Mouse (Mus musculus): ENCODE data around the gene Syngr1. TPM values are rescaled to one million over a fixed set of nuclear protein-coding genes. Genes with fewer than 3 reads are reported as not detected.

The Syngr1 gene
- total and polyA plus RNA-seq, 3 experiments, result 9.7 to 14.8 (median 11.3) TPM

DNA sequence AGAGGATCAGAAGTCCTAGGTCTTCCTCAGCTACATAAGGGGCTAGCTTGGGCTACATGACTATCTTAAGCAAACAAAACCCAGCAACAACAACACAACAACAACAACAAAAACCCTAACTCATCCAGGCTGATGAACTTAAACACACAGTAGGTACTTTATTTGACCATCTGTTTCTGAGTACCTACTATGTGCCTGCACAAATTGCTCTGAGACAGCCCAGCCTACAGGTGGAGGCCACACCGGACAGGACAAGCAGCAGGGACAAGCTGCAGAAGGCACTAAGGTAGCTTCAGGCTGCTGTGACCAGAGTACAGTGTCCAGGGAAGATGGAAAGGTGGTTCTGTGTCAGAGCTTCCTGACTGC is 17.9 kb upstream of the Syngr1 start:
- Histone ChIP-seq H3K27ac (ENCODE audit: insufficient read depth, low read depth) (no peak overlapping the region), H3K79me2 (replicated peaks; ENCODE audit: control insufficient read depth, extremely low read depth, insufficient read depth, poor library complexity, severe bottlenecking) (no peaks in the 10 kb centered on the region; the same call in 1 of the 2 replicates), H3K9ac (ENCODE audit: insufficient read depth, low read depth) (no peak overlapping the region), H3K4me1 (ENCODE audit: control insufficient read depth in 1 of 2, insufficient read depth in 2 of 2) (peaks cover 18 to 65% of the 10 kb centered on the region in 2 experiments), H3K27me3 (replicated peaks) (no peaks in the 10 kb centered on the region), H3K4me2 (ENCODE audit: insufficient read depth, low read depth, poor library complexity, severe bottlenecking) (no peak overlapping the region), H3K4me3 (replicated peaks in 1 of 3; ENCODE audit: low read depth in 2 of 3, low read length in 2 of 3, poor library complexity in 1 of 3) (no peak overlapping the region), H3K36me3 (replicated peaks in 1 of 2; ENCODE audit: control insufficient read depth in 1 of 2, insufficient read depth in 1 of 2, low read length in 1 of 2) (peaks cover 15 to 17% of the 10 kb centered on the region in 2 experiments), H3K9me3 (replicated peaks; ENCODE audit: low read length) (no peaks in the 10 kb centered on the region)
- in situ Hi-C loops (cut with MboI; ENCODE audit: low pct_ligation_motif_present, low pct_unique_long_range_greater_than_20kb, low sequenced_read_pairs) (no loop called here), dilution Hi-C loops (cut with MboI; ENCODE audit: extremely low pct_ligation_motif_present, extremely low pct_unique_long_range_greater_than_20kb, low sequenced_read_pairs) (no loop called here)
- DNase-seq (ENCODE audit: extremely low read depth), result no peak
- peak; percentile 97 for TF ChIP-seq ZKSCAN1 (IDR thresholded peaks at IDR 0.05; ENCODE audit: borderline replicate concordance, low read depth, low read length)
- TF ChIP-seq PAX5 (IDR thresholded peaks at IDR 0.05; ENCODE audit: low read length), result no peak

DNA sequence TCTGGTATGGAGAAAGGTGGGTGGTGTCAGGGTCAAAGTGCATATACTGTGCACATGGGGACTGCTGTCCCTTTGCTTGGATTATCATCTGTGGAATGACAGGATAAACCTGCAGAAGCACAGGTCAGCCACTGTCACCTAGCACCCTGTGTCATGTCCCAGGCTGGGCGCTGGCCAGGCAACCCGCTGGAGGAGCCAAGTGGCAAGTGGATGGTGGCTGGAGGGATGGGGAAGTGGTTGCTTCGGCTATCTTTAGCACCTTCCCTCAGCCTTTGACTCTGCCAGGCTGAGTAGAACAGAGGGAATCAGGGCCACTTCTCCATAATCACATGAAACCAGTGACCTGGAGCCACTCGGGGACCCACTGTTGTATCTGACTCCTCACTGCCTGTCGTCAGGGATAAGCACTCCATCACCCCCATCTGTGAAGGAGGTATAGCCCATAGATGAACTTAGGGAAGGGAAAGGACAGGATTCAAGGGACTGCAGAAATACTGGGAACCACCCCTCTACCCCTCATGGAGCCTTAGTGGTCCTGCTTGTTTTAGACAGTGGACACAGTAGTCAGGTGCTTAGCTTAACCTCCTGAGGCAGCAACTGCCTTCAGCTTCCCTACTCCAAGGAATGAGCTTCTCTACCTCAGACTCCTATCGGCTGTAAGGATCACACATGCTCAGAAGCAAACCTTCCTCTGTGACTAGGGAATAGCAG is 16.3 kb upstream of the Syngr1 start:
- dilution Hi-C loops (cut with MboI; ENCODE audit: extremely low pct_ligation_motif_present, extremely low pct_unique_long_range_greater_than_20kb, low sequenced_read_pairs), result no loop called here
- TF ChIP-seq MAFK (IDR thresholded peaks at IDR 0.05; ENCODE audit: insufficient replicate concordance, low read length) (no peak), TCF12 (IDR thresholded peaks at IDR 0.05; ENCODE audit: low read depth, low read length) (no peak), RCOR1 (conservative IDR thresholded peaks at IDR 0.05; ENCODE audit: low read depth, low read length) (no peak), PAX5 (IDR thresholded peaks at IDR 0.05; ENCODE audit: low read length) (no peak), CHD1 (IDR thresholded peaks at IDR 0.05; ENCODE audit: low read depth, low read length) (no peak), ZKSCAN1 (IDR thresholded peaks at IDR 0.05; ENCODE audit: borderline replicate concordance, low read depth, low read length) (no peak), GABPA (IDR thresholded peaks at IDR 0.05; ENCODE audit: insufficient replicate concordance, low read depth, low read length) (no peak), ZMIZ1 (IDR thresholded peaks at IDR 0.05; ENCODE audit: low read depth, low read length) (no peak), CHD2 (IDR thresholded peaks at IDR 0.05; ENCODE audit: low read length) (no peak), MEF2A (IDR thresholded peaks at IDR 0.05; ENCODE audit: borderline replicate concordance, low read depth, low read length) (no peak), ELF1 (IDR thresholded peaks at IDR 0.05; ENCODE audit: low read depth, low read length) (no peak), E2F4 (IDR thresholded peaks at IDR 0.05; ENCODE audit: insufficient replicate concordance, low read depth, low read length) (no peak), SIN3A (IDR thresholded peaks at IDR 0.05; ENCODE audit: low read length) (no peak), UBTF (IDR thresholded peaks at IDR 0.05; ENCODE audit: low read depth, low read length) (no peak), MAZ (IDR thresholded peaks at IDR 0.05; ENCODE audit: low read depth, low read length) (no peak), NRF1 (IDR thresholded peaks at IDR 0.05; ENCODE audit: low read depth, low read length) (no peak), IRF4 (IDR thresholded peaks at IDR 0.05; ENCODE audit: low read depth, low read length) (no peak)
- DNase-seq (ENCODE audit: extremely low read depth), result no peak
- Histone ChIP-seq H3K27ac (ENCODE audit: insufficient read depth, low read depth) (no peak overlapping the region), H3K79me2 (replicated peaks; ENCODE audit: control insufficient read depth, extremely low read depth, insufficient read depth, poor library complexity, severe bottlenecking) (peaks cover 4% of the 10 kb centered on the region), H3K36me3 (replicated peaks in 1 of 2; ENCODE audit: control insufficient read depth in 1 of 2, insufficient read depth in 1 of 2, low read length in 1 of 2) (peaks cover 30 to 32% of the 10 kb centered on the region in 2 experiments), H3K9ac (ENCODE audit: insufficient read depth, low read depth) (no peak overlapping the region), H3K4me1 (ENCODE audit: control insufficient read depth in 1 of 2, insufficient read depth in 2 of 2) (peaks cover 22 to 71% of the 10 kb centered on the region in 2 experiments), H3K4me3 (replicated peaks in 1 of 3; ENCODE audit: low read depth in 2 of 3, low read length in 2 of 3, poor library complexity in 1 of 3) (no peak overlapping the region), H3K4me2 (ENCODE audit: insufficient read depth, low read depth, poor library complexity, severe bottlenecking) (no peak overlapping the region), H3K9me3 (replicated peaks; ENCODE audit: low read length) (no peaks in the 10 kb centered on the region), H3K27me3 (replicated peaks) (no peaks in the 10 kb centered on the region)
- in situ Hi-C loops (cut with MboI; ENCODE audit: low pct_ligation_motif_present, low pct_unique_long_range_greater_than_20kb, low sequenced_read_pairs), result loop anchor here (5.0 kb wide), 1 partner anchor 123 kb away; no protein-coding TSS in a partner anchor
